Mouse (Mus musculus) cerebellum, adult 11-12 months (tissue): ENCODE results near the gene Nabp2.

ENCODE experiments used
- DNase-seq: peaks from one replicate; pipeline ENCODE4 v3.0.0; 2022

The Nabp2 gene

GRCm38 (mm10) chr10:128382482-128382881 is 28.8 kb downstream of the Nabp2 start:
- DNase-seq, result no peak

GRCm38 (mm10) chr10:128380565-128380964 is 30.7 kb downstream of the Nabp2 start:
- peak; percentile 12 for DNase-seq

DNA sequence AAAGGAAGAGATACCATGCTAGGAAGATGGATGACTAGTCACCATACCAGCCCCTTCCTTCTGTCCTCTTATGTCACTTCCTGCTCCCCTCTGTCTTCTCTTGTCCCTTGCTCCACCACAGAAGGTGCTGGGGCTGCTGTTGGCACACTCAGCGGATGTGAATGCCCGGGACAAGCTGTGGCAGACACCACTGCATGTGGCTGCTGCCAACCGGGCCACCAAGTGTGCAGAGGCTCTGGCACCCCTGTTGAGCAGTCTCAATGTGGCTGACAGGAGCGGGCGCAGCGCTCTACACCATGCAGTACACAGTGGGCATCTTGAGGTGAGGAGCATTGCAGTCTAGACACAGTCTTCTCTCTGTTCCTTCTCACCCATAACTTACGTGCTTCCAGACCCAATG is 32.0 kb downstream of the Nabp2 start:
- DNase-seq, result peak; percentile 48

DNA sequence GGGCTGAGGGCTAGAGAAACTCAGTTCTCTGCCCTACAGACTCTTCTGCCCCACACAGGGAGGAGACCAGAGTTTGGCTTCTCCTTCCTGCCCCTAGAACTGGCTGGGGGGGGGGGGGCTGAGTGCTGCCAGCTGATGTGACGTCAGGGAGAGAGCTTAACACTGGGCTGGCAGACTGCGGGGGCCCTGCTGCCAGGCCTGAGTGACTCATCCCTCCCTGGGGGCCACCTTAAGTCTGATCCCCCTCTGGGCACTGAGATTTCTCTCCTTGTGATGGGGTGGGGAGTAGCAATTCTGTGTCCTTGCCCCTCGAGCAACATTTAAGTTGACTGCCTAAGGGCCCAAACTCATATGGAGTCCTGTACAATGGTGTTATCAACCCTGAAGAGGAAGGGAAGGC is 32.8 kb downstream of the Nabp2 start:
- DNase-seq, result peak; percentile 39

DNA sequence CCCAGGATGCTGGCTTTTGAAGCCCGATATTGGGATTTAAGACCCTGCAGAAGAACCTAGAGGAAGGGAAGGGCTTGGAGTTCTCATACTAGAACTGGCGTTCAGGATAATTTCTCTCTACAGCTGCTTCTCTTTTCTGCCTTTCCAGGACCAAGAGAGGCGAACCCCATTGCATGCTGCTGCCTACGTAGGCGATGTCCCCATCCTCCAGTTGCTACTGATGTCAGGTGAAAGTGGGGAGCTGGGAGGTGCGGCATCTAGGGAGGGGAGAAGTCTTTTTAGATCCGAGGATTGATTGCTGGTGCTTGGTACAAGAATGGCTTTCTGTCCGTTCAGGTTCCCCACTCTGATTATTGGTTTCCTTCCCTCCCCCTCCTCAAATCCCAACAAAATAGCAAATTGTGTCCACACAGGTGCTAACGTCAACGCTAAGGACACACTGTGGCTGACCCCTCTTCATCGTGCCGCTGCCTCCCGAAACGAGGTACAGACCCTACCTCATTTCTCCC is 33.3 kb downstream of the Nabp2 start:
- peak; percentile 23 for DNase-seq

GRCm38 (mm10) chr10:128377222-128377939 is 33.9 kb downstream of the Nabp2 start:
- peak; percentile 56 for DNase-seq

GRCm38 (mm10) chr10:128376455-128377211 is 34.7 kb downstream of the Nabp2 start, which contains the start of gene Ankrd52:
Gene Ankrd52, plus strand, starts transcription at chr10:128377115.
- DNase-seq, result peak; percentile 85

GRCm38 (mm10) chr10:128376099-128376454 is 35.2 kb downstream of the Nabp2 start:
- no peak for DNase-seq

- DNase-seq, result peak; percentile 25
Measured at GRCm38 (mm10) chr10:128374393-128374792, 36.9 kb downstream of the Nabp2 start.

DNA sequence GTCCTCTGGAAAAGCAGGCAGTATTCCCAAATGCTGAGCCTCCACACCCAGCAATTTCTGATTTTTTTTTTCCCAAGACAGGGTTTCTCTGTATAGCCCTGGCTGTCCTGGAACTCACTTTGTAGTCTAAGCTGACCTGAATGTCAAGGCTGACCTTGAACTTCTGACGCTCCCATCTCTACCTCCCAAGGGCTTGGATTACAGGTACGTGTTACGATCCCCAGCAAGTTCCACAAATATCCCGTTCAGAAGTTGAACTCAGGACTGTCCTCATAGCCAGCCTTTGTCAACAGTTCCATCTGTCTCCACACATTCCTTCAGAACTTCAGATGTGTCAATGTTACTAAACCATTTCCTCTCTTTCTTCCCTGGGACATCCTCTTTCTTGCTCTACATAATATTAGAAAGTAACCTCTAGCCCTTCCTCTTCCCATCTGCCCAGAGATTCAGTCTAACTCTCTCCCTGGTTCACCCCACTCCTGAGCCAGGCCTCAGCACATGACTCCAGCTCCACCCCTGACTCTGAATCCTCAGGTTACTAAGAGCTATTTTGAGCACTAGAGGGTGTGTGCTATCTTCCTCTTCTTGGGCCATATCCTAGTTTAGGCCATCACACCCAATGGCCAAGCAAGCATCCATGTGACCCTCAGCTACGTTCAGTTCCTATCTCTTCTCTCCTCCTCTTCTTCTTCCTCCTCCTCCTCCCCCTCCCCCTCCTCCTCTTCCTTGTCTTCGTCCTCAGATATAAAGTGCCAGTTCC is 38.1 kb downstream of the Nabp2 start:
- DNase-seq, result peak; percentile 9

DNA sequence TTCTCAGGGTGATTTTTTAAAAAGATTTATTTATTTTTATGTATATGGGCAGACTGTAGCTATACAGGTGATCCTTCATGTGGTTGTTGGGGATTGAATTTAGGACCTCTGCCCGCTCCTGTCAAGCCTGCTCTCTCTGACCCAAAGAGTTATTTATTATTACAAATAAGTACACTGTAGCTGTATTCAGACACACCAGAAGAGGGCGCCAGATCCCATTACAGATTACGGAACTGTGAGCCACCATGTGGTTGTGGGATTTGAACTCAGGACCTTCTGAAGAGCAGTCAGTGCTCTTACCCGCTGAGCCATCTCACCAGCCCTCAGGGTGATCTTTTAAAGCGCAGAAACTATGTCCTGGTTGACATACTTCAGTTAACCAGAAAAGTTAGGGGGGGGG is 39.1 kb downstream of the Nabp2 start:
- DNase-seq, result no peak

DNA sequence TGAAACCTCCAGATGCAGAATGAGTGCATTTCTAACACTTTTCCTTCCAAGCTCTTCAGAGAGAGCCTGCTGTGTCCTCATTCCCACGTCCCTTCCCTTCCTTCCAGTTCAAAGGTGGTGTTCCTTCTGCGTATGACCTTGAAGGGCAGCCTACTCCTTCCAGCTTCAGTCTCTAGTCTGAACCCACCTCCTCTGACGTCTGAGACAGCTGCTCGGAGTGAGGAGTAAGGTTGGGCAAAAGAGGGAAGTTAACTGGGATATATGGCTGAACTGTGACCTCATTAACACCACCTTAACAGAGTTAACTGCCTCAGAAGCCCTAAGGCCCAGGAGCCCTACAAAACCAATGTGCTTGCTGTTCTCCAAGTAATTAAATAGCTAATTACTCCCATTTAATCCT is 40.7 kb downstream of the Nabp2 start:
- DNase-seq, result no peak

- DNase-seq, result no peak
Measured at GRCm38 (mm10) chr10:128370021-128370420, 41.3 kb downstream of the Nabp2 start.

- DNase-seq, result peak; percentile 54
Measured at GRCm38 (mm10) chr10:128369599-128369998, 41.7 kb downstream of the Nabp2 start.

- DNase-seq, result no peak
Measured at GRCm38 (mm10) chr10:128369218-128369543, 42.1 kb downstream of the Nabp2 start.

DNA sequence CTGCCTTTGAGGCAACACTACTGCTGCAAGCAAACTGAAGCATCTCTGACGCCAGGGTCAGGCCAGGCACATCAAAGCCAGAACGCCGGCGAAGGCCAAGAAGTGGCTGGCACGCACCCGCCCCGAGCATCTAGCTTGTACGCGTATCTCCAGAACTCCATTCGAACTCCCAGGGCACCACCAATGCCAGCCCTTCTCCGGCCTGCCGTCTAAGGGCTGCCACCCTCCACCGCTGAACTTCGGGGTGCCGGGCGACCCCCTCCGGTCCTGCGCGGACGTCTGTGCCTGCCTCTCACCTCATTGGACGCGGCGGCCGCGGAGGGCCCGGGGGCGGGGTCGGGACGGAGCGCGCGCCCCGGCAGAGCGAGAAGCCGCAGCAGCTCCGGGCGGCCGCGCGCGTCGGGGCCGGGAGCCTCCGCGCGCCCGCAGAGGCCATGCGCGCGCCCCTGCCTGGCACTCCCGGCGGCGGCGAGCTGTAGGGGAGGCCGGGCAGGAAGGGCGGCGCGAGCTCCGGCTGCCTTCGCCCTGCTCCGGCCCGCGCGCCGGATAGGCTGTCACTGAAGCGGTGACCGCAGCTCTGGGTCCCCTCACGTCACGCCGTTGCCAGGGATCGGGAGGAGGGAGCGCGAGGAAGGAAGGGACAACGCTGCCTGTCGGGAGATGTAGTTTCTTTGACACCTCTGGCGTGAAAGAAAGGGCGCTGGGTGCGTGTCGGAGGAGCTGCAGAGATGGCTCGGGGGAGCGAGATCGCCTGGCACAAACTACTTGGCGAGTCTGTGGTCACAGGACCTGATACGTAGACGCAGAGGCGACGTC is 42.7 kb downstream of the Nabp2 start, which contains the start of gene Coq10a:
Coq10a (minus strand) TSS at position 596 of the 816 bp plus-strand sequence.
- DNase-seq, result peak; percentile 97

DNA sequence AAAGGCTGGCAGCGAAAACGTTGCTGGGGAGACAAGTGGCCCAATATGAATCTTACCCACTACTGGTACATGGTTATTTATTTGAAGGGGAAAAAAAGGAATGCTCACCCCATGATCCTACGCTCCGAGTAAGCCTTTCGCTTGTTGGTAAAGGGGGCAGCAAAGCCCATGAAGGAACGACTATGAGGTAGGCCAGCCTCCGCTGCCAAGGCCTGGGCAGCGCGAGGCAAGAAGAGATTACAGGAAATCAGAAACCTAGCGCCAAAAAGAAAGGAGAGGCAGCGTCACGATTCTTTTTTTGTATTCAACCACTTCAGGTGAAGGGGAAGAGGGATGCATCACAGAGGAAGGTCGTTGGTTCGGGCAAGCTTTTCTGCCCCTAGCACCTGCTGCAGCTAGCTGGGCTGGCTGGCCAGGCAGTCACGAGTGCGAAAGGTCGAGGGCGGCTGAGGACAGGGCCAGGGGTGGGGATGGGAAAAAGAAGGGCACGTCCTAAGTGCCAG is 43.3 kb downstream of the Nabp2 start:
- DNase-seq, result no peak

GRCm38 (mm10) chr10:128362568-128362967 is 48.7 kb downstream of the Nabp2 start:
- no peak for DNase-seq

DNA sequence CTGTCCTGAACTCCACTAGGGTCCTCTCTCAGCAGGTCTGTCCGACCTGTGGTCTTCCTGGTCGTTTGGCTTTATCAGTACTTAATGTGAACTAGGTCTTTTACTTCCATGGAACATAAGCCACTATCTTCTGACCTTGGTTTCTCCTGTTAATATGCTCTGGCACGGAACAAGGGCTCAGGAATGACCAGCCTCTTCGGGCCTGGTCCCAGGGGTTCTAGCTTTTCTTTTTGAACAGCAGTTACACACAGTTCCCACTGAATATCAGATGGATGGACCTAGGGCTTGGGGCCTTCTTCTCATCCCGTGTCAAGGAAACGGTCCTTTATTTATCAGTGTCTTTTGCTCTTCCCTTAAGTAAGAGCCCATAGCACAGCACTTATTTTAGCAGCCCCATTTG is 49.5 kb downstream of the Nabp2 start:
- no peak for DNase-seq

DNA sequence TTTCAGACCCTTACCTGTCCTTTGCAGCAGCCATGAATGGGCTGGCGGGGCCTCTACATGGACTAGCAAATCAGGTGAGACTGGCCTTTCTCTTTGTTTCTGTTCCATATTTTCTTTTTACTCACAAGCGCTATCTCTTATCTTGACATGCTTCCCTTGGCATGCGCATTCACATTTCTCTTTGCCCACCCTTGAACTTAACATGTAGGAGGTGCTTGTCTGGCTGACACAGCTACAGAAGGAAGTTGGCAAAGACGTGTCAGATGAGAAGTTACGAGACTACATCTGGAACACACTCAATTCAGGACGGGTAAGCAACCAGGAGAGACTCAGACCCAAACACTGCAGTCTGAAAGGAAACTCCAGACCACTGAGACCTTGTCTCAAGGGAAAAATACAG is 52.1 kb downstream of the Nabp2 start:
- DNase-seq, result no peak

DNA sequence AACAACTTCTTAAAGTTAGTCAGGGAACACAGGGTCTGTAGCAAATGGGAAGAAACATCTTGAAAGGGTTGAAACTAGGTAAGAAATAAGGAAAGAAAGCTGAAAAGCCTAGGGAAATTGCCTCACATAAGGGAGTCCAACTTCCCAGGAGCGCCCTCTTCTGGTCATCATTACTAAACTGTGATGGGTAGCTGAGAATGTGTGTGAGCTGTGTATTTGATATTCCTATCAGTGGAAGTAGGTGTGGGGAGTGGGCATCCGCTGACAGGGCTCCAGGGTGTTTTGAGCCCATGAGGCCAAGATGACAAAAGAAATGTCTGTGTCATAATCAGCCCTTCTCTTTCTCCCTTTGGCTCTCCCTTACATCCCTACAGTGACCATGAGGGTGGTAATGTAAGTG is 52.5 kb downstream of the Nabp2 start:
- peak; percentile 22 for DNase-seq
